Mouse (Mus musculus): ENCODE measurements around the gene Pced1b.

- no peak for TF ChIP-seq GATA1 (IDR thresholded peaks at IDR 0.05; ENCODE audit: borderline replicate concordance, low read length)
- no peak for TF ChIP-seq FLI1 (IDR thresholded peaks at IDR 0.05; ENCODE audit: low read length)
Observed at GRCm38 (mm10) chr15:97291291-97292050, 44.6 kb downstream of the Pced1b start.

Measured in megakaryocyte, embryonic 14.5 days (primary cell).